Mouse (Mus musculus) ES-Bruce4 (cell line): ENCODE results near the gene Extl2. TPM values are rescaled to one million over a fixed set of nuclear protein-coding genes. Genes with fewer than 3 reads are reported as not detected.

Experiments used
- H3K27ac ChIP-seq: 2 replicates; pipeline ENCODE4 v1.5.1; 2012; ENCODE audit warnings: low read length, inconsistent platforms; ENCODE audit not compliant: insufficient read depth
- H3K27me3 ChIP-seq: 2 replicates; pipeline ENCODE4 v1.6.1; 2012; ENCODE audit warnings: mild to moderate bottlenecking, low read length, inconsistent platforms; ENCODE audit not compliant: control insufficient read depth, poor library complexity, insufficient read depth, severe bottlenecking
- H3K36me3 ChIP-seq: 2 replicates; pipeline ENCODE4 v1.6.1; 2012; ENCODE audit warnings: inconsistent platforms, mild to moderate bottlenecking, low read length, moderate library complexity; ENCODE audit not compliant: control insufficient read depth, poor library complexity, insufficient read depth, severe bottlenecking
- H3K4me1 ChIP-seq: one replicate; pipeline ENCODE4 v1.8.1; 2011; ENCODE audit warnings: low read length; ENCODE audit not compliant: control insufficient read depth, insufficient read depth
- H3K4me3 ChIP-seq: 2 replicates; pipeline ENCODE4 v1.5.1; 2011; ENCODE audit warnings: low read depth, mild to moderate bottlenecking, low read length
- H3K9ac ChIP-seq: 2 replicates; pipeline ENCODE4 v1.6.1; 2012; ENCODE audit warnings: low read depth, mild to moderate bottlenecking, inconsistent platforms; ENCODE audit not compliant: poor library complexity, severe bottlenecking
- H3K9me3 ChIP-seq: replicated peaks from 2 replicates; pipeline ENCODE4 v1.6.1; 2012; ENCODE audit warnings: mild to moderate bottlenecking, low read length, inconsistent platforms; ENCODE audit not compliant: control insufficient read depth, poor library complexity, insufficient read depth, severe bottlenecking
- CTCF ChIP-seq: IDR thresholded peaks from one replicate; pipeline ENCODE4 v1.8.1; 2011; ENCODE audit warnings: low read depth, low read length
- EP300 ChIP-seq: IDR thresholded peaks from 2 replicates; pipeline ENCODE4 v1.6.1; 2011; ENCODE audit warnings: low read depth, low read length; ENCODE audit not compliant: insufficient read depth
- POLR2A ChIP-seq: IDR thresholded peaks from one replicate; pipeline ENCODE4 v1.8.1; 2011; ENCODE audit warnings: low read length; ENCODE audit not compliant: insufficient read depth
- polyA plus RNA-seq: library from polyadenylated mRNA; stranded (reverse); fragments of >200 nt; gene quantifications from 2 replicates; pipeline ENCODE4 v1.2.4, GENCODE M21; 2011; ENCODE audit warnings: low read depth; ENCODE audit not compliant: missing spikeins, insufficient read depth, insufficient read length

Gene Extl2
- polyA plus RNA-seq, 1 experiment, result 11.0 TPM

DNA sequence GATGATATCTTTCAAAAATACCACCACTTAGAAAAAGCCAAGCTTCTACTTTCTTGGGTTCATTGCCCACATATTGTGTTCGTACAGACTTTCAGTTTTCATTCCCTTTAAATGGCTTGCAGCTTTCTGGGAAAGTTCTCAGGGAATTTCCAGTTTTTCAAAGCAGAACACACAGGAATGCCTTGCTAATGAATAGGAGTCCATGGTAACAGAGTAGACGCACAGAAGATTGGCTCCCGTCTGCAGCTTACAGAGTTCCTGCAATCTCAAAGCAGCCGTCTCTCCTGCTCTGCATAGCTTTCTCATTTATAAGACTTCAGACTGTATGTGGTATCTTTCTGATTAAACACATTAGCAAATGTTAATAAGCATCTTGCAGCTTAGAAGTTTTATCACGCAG lies 39.8 kb downstream of the Extl2 start:
- no peaks in the 10 kb centered on the region for H3K4me1 ChIP-seq
- no peak overlapping the region for H3K27ac ChIP-seq
- H3K9me3 ChIP-seq, result no peaks in the 10 kb centered on the region
- no peaks in the 10 kb centered on the region for H3K27me3 ChIP-seq
- TF ChIP-seq EP300, result no peak
- no peak for TF ChIP-seq POLR2A
- no peak for TF ChIP-seq CTCF
- no peak overlapping the region for H3K9ac ChIP-seq
- H3K4me3 ChIP-seq, result no peak overlapping the region
- H3K36me3 ChIP-seq, result no peaks in the 10 kb centered on the region

- Histone ChIP-seq H3K9me3 (no peaks in the 10 kb centered on the region), H3K9ac (no peak overlapping the region), H3K36me3 (no peaks in the 10 kb centered on the region), H3K27ac (no peak overlapping the region), H3K27me3 (no peaks in the 10 kb centered on the region), H3K4me3 (no peak overlapping the region), H3K4me1 (no peaks in the 10 kb centered on the region)
- TF ChIP-seq EP300 (no peak), CTCF (no peak), POLR2A (no peak)
Observed at GRCm38 (mm10) chr3:116057078-116057477, 49.8 kb downstream of the Extl2 start.

DNA sequence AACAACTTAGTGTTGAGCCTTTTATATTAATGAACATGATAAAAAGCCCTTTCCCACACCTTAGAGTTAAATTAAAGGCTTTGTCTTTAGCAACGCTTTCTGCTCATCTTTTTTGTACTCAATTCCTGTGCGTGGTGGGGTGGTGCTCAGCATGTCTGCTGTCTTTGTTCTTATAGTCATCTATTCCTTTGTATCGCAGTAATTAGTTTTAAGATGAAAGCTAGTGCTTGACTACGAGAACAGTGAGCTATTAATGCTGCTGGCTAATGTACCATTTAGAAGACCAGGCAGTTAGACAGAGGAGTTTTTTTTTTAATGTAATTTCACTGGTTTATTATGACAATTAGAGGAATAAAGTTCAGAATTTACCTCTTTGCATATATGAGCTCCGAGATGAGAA lies 53.1 kb downstream of the Extl2 start:
- no peaks in the 10 kb centered on the region for H3K9me3 ChIP-seq
- TF ChIP-seq CTCF, result no peak
- no peak for TF ChIP-seq POLR2A
- no peak for TF ChIP-seq EP300
- no peak overlapping the region for H3K9ac ChIP-seq
- no peak overlapping the region for H3K4me3 ChIP-seq
- H3K27ac ChIP-seq, result no peak overlapping the region
- H3K4me1 ChIP-seq, result no peaks in the 10 kb centered on the region
- H3K36me3 ChIP-seq, result no peaks in the 10 kb centered on the region
- no peaks in the 10 kb centered on the region for H3K27me3 ChIP-seq

GRCm38 (mm10) chr3:116062141-116062540 lies 54.9 kb downstream of the Extl2 start:
- H3K9me3 ChIP-seq, result no peaks in the 10 kb centered on the region
- TF ChIP-seq CTCF (no peak), EP300 (no peak), POLR2A (no peak)
- H3K36me3 ChIP-seq, result no peaks in the 10 kb centered on the region
- no peaks in the 10 kb centered on the region for H3K27me3 ChIP-seq
- H3K4me3 ChIP-seq, result no peak overlapping the region
- no peaks in the 10 kb centered on the region for H3K4me1 ChIP-seq
- H3K27ac ChIP-seq, result no peak overlapping the region
- H3K9ac ChIP-seq, result no peak overlapping the region

DNA sequence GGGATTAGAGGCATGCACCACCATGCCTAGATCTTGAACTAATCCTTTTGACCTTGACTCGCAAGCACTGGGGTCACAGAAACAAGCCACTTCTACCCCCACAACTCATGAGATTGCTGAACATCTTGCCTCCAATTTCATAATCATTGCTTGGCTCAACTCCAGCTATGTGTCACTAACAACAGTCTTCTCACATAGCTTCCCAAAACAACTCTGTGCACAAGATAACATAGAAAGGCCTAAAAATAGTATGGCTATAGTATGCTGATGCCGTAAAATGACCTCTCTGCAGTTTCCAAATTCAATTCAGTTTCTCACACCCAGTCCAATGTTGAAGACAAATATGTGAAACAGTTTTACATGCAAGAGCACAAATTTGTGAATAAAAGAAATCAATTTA lies 65.3 kb downstream of the Extl2 start:
- Histone ChIP-seq H3K9me3 (no peaks in the 10 kb centered on the region), H3K36me3 (no peaks in the 10 kb centered on the region), H3K27me3 (no peaks in the 10 kb centered on the region), H3K9ac (no peak overlapping the region), H3K4me1 (no peaks in the 10 kb centered on the region), H3K4me3 (no peak overlapping the region), H3K27ac (no peak overlapping the region)
- TF ChIP-seq EP300 (no peak), CTCF (no peak), POLR2A (no peak)

GRCm38 (mm10) chr3:116076739-116077138 lies 69.5 kb downstream of the Extl2 start:
- Histone ChIP-seq H3K9ac (no peak overlapping the region), H3K4me1 (no peaks in the 10 kb centered on the region), H3K4me3 (no peak overlapping the region), H3K36me3 (no peaks in the 10 kb centered on the region), H3K27ac (no peak overlapping the region), H3K27me3 (no peaks in the 10 kb centered on the region), H3K9me3 (no peaks in the 10 kb centered on the region)
- TF ChIP-seq CTCF (no peak), EP300 (no peak), POLR2A (no peak)

DNA sequence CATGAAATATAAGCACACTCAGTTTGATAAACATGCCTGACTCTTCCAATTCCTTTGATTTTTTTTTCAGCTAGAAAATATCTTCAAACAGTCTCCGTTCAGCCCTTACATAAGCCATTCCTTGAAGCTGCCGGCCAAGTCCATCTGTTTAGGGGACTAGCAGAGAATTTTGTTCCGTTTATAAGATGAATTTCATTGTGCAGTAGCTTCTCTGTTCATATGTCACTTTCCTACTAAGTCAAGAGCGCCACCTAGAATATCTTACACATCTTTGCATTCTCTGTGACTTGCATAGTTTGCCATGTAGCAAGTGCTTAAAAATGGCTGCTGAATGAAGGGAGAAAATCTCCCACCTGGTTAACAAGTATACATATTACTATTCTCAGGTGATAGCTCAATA lies 71.2 kb downstream of the Extl2 start:
- Histone ChIP-seq H3K27ac (no peak overlapping the region), H3K36me3 (no peaks in the 10 kb centered on the region), H3K4me3 (no peak overlapping the region), H3K4me1 (no peaks in the 10 kb centered on the region), H3K27me3 (no peaks in the 10 kb centered on the region), H3K9ac (no peak overlapping the region), H3K9me3 (no peaks in the 10 kb centered on the region)
- TF ChIP-seq EP300 (no peak), POLR2A (no peak), CTCF (no peak)

Other genes with a start within 250 kb of the Extl2 start
- 27.3 and 33.2 TPM in 2 replicates for gene Dph5, start 119.6 kb upstream of the Extl2 start, polyA plus RNA-seq
- gene Slc30a7, start 56 bp upstream of the Extl2 start, polyA plus RNA-seq, result 23.0 and 27.7 TPM in 2 replicates
- gene Vcam1, start 122.2 kb downstream of the Extl2 start, polyA plus RNA-seq, result 1.4 and 1.6 TPM in 2 replicates
- not detected in 2 replicates for gene Gpr88, start 246.0 kb downstream of the Extl2 start, polyA plus RNA-seq